Mouse (Mus musculus) cerebellum, postnatal 10 days (tissue): Measurements from ENCODE around the gene Tnfrsf18.

ENCODE experiments used
- DNase-seq, 2 experiments: peaks; one replicate each; pipeline ENCODE4 v3.0.0; 2021; ENCODE audit warnings: mixed read lengths in 2 of 2

Tnfrsf18 gene

GRCm38 (mm10) chr4:156077499-156078301, 51.7 kb downstream of the Tnfrsf18 start:
- peak; percentile 57 to 59 for DNase-seq
